Mouse (Mus musculus) limb, embryonic 14.5 days (tissue): ENCODE measurements at regions not wholly inside any gene's neighbourhood (a gene's known extent, or its start where the extent isn't known, plus 50 kb on each side); places are given as distances from the start of the nearest gene placed in this dataset.

Experiments
- ATAC-seq: fragments of 200-750 bp; cut with Nextera tagmentation; 2 replicates; pipeline ENCODE4 v1.8.0; 2017; ENCODE audit warnings: low read depth, moderate number of reproducible peaks, moderate TSS enrichment; ENCODE audit not compliant: low FRiP score
- DNase-seq: peaks from one replicate; pipeline ENCODE4 v3.0.0-alpha.2; 2015; ENCODE audit warnings: low spot score
- H3K27ac ChIP-seq: fragments of 300-500 bp; sonication (generic); replicated peaks from 2 replicates; pipeline ENCODE4 v1.5.1; 2014; ENCODE audit warnings: low read depth, mild to moderate bottlenecking, low read length, moderate library complexity, mixed read lengths
- H3K27me3 ChIP-seq: fragments of 300-500 bp; sonication (generic); 2 replicates; pipeline ENCODE4 v1.6.1; 2014; ENCODE audit warnings: low read length, mixed read lengths; ENCODE audit not compliant: control insufficient read depth, insufficient read depth
- H3K36me3 ChIP-seq: fragments of 300-500 bp; sonication (generic); 2 replicates; pipeline ENCODE4 v1.6.1; 2014; ENCODE audit warnings: mild to moderate bottlenecking, low read length, moderate library complexity, mixed read lengths; ENCODE audit not compliant: control insufficient read depth, insufficient read depth
- H3K4me1 ChIP-seq: fragments of 300-500 bp; sonication (generic); 2 replicates; pipeline ENCODE4 v1.6.1; 2014; ENCODE audit warnings: antibody characterized with exemption, low read length, mixed read lengths; ENCODE audit not compliant: control insufficient read depth, insufficient read depth
- H3K4me2 ChIP-seq: fragments of 300-500 bp; sonication (generic); replicated peaks from 2 replicates; pipeline ENCODE4 v1.6.1; 2014; ENCODE audit warnings: low read depth, mild to moderate bottlenecking, low read length, moderate library complexity; ENCODE audit not compliant: severe bottlenecking
- H3K4me3 ChIP-seq: fragments of 300-500 bp; sonication (generic); replicated peaks from 2 replicates; pipeline ENCODE4 v1.5.1; 2014; ENCODE audit warnings: low read length
- H3K9ac ChIP-seq: fragments of 300-500 bp; sonication (generic); 2 replicates; pipeline ENCODE4 v1.6.1; 2014; ENCODE audit warnings: mild to moderate bottlenecking, low read depth, low read length, moderate library complexity; ENCODE audit not compliant: severe bottlenecking
- H3K9me3 ChIP-seq: fragments of 300-500 bp; sonication (generic); 2 replicates; pipeline ENCODE4 v1.6.1; 2016; ENCODE audit warnings: low read length; ENCODE audit not compliant: control insufficient read depth
- POLR2A ChIP-seq: fragments of 200-500 bp; IDR thresholded peaks from 2 replicates; pipeline ENCODE4 v1.8.0; 2012; ENCODE audit warnings: inconsistent platforms, mild to moderate bottlenecking, moderate library complexity, borderline replicate concordance; ENCODE audit not compliant: insufficient read depth, insufficient read length; ENCODE audit errors: extremely low read depth
- WGBS: fragments of 180-500 bp; shearing (Covaris S2); extraction: QIAGEN DNeasy Blood & Tissue Kit; methylation state at CpG from one replicate; pipeline ENCODE4 v1.1.7; 2014; 5-methylcytosine and 5-hydroxymethylcytosine counted together

- H3K27ac ChIP-seq = no peak overlapping the region
- no peak for TF ChIP-seq POLR2A
These were observed 239.8 kb upstream of the B3gat1 start for GRCm38 (mm10) chr9:26493740-26494139.

GRCm38 (mm10) chr9:26502027-26502426, 231.5 kb upstream of the B3gat1 start:
- 74% methylated on average over 1 of the region's 1 CpGs for WGBS
- Histone ChIP-seq H3K9ac (no peak overlapping the region), H3K27ac (no peak overlapping the region), H3K4me1 (no peaks in the 10 kb centered on the region), H3K9me3 (no peaks in the 10 kb centered on the region), H3K27me3 (no peaks in the 10 kb centered on the region), H3K36me3 (no peaks in the 10 kb centered on the region), H3K4me3 (no peak overlapping the region), H3K4me2 (no peak overlapping the region)
- ATAC-seq (no peak), DNase-seq (no peak)
- no peak for TF ChIP-seq POLR2A

More at GRCm38 (mm10) chr9:26493740-26494139, 239.8 kb upstream of the B3gat1 start:
- H3K4me1 ChIP-seq = no peaks in the 10 kb centered on the region
- H3K9ac ChIP-seq = no peak overlapping the region
- no peak overlapping the region for H3K4me3 ChIP-seq
- DNase-seq (no peak), ATAC-seq (no peak)
- H3K9me3 ChIP-seq = no peaks in the 10 kb centered on the region
- no peaks in the 10 kb centered on the region for H3K36me3 ChIP-seq
- no peaks in the 10 kb centered on the region for H3K27me3 ChIP-seq
- WGBS = 89% methylated on average over 2 of the region's 2 CpGs
- H3K4me2 ChIP-seq = no peak overlapping the region

GRCm38 (mm10) chr9:26505941-26506340, 227.6 kb upstream of the B3gat1 start:
- no peaks in the 10 kb centered on the region for H3K9me3 ChIP-seq
- no peaks in the 10 kb centered on the region for H3K4me1 ChIP-seq
- no peaks in the 10 kb centered on the region for H3K27me3 ChIP-seq
- ATAC-seq (no peak), DNase-seq (no peak)
- H3K4me2 ChIP-seq = no peak overlapping the region
- 83% methylated on average over 2 of the region's 2 CpGs for WGBS
- H3K9ac ChIP-seq = no peak overlapping the region
- TF ChIP-seq POLR2A = no peak
- H3K27ac ChIP-seq = no peak overlapping the region
- no peak overlapping the region for H3K4me3 ChIP-seq
- no peaks in the 10 kb centered on the region for H3K36me3 ChIP-seq

- Histone ChIP-seq H3K4me2 (no peak overlapping the region), H3K9ac (no peak overlapping the region), H3K9me3 (no peaks in the 10 kb centered on the region), H3K4me1 (peaks cover 6% of the 10 kb centered on the region), H3K36me3 (no peaks in the 10 kb centered on the region), H3K27me3 (no peaks in the 10 kb centered on the region), H3K27ac (no peak overlapping the region), H3K4me3 (no peak overlapping the region)
- no peak for ATAC-seq
- no peak for TF ChIP-seq POLR2A
- 72% methylated on average over 2 of the region's 2 CpGs for WGBS
- DNase-seq = no peak
These were observed 214.9 kb upstream of the B3gat1 start for GRCm38 (mm10) chr9:26518651-26519050.

- Histone ChIP-seq H3K4me2 (no peak overlapping the region), H3K27ac (0 out of 2 replicates have a peak overlapping the region, but pooled peaks have one; percentile 33), H3K4me3 (no peak overlapping the region), H3K9ac (no peak overlapping the region), H3K36me3 (no peaks in the 10 kb centered on the region), H3K27me3 (no peaks in the 10 kb centered on the region), H3K4me1 (peaks cover 6% of the 10 kb centered on the region), H3K9me3 (no peaks in the 10 kb centered on the region)
- WGBS = 36% methylated on average over 5 of the region's 5 CpGs
- peak; percentile 54 for DNase-seq
- ATAC-seq = peak; percentile 65
- no peak for TF ChIP-seq POLR2A
These were observed 213.7 kb upstream of the B3gat1 start for GRCm38 (mm10) chr9:26519581-26520501.
